Mouse (Mus musculus) kidney, adult 2 months (tissue): ENCODE measurements around the gene Odf3l1. TPM values are rescaled to one million over a fixed set of nuclear protein-coding genes. Genes with fewer than 3 reads are reported as not detected.

Experiments
- DNase-seq: peaks from one replicate; pipeline ENCODE4 v3.0.0; 2021
- H3K27ac ChIP-seq: fragments of 200-500 bp; 2 replicates; pipeline ENCODE4 v1.5.1; 2012; ENCODE audit warnings: low read depth, low read length, control low read depth, inconsistent platforms; ENCODE audit not compliant: insufficient read depth
- H3K27me3 ChIP-seq: fragments of 200-500 bp; replicated peaks from 2 replicates; pipeline ENCODE4 v1.6.1; 2012; ENCODE audit warnings: mild to moderate bottlenecking, moderate library complexity, low read length, inconsistent platforms; ENCODE audit not compliant: control insufficient read depth, insufficient read depth
- H3K36me3 ChIP-seq: fragments of 200-500 bp; 2 replicates; pipeline ENCODE4 v1.6.1; 2012; ENCODE audit warnings: mild to moderate bottlenecking, moderate library complexity, low read length, inconsistent platforms; ENCODE audit not compliant: control insufficient read depth, insufficient read depth
- H3K4me1 ChIP-seq: fragments of 200-500 bp; 2 replicates; pipeline ENCODE4 v1.6.1; 2011; ENCODE audit warnings: low read length; ENCODE audit not compliant: control insufficient read depth, insufficient read depth
- H3K4me3 ChIP-seq: fragments of 200-500 bp; 2 replicates; pipeline ENCODE4 v1.5.1; 2011; ENCODE audit warnings: mild to moderate bottlenecking, low read depth, low read length, control low read depth; ENCODE audit not compliant: insufficient read depth
- CTCF ChIP-seq: fragments of 200-500 bp; conservative IDR thresholded peaks from 2 replicates; pipeline ENCODE4 v1.5.1; 2011; ENCODE audit warnings: low read depth, mild to moderate bottlenecking, control low read depth, low read length, moderate library complexity, mixed read lengths; ENCODE audit not compliant: insufficient read depth, insufficient read length
- POLR2A ChIP-seq: fragments of 200-500 bp; IDR thresholded peaks from one replicate; pipeline ENCODE4 v1.6.1; 2011; ENCODE audit warnings: low read depth, low read length, control low read depth
- WGBS: fragments of 180-500 bp; shearing (Covaris S2); methylation state at CpG from one replicate; pipeline ENCODE4 v1.1.7; 2018; 5-methylcytosine and 5-hydroxymethylcytosine counted together
- polyA plus RNA-seq: library from polyadenylated mRNA; depleted of rRNA; stranded (reverse); fragments of >200 nt; gene quantifications from 2 replicates; pipeline ENCODE4 v1.2.3, GENCODE M21; 2012; rRNA removed

Odf3l1 gene
- polyA plus RNA-seq, 1 experiment = 2.0 TPM

DNA sequence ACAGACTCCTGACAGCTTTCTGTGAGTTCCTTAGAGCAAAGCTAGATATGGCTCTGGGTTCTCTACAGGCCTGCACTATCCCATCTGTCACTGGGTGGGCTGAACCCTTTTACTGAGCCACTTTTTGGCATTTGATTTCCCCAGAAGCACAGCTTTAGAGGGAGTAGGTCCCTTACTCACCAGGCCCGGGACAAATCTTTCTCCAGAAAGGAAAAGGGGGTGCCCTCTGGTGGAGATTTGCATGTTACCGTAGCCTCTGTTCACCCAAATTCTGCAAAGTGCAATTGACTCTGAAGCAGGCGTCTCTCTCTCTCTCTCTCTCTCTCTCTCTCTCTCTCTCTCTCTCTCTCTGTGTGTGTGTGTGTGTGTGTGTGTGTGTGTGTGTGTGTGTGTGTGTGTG, 39.6 kb downstream of the Odf3l1 start:
- 11% methylated on average over 3 of the region's 3 CpGs for WGBS
- no peak overlapping the region for H3K27ac ChIP-seq
- peaks cover 2% of the 10 kb centered on the region; the same call in 1 of the 2 replicates for H3K4me1 ChIP-seq
- peak; percentile 28 for DNase-seq
- no peaks in the 10 kb centered on the region for H3K27me3 ChIP-seq
- H3K36me3 ChIP-seq = no peaks in the 10 kb centered on the region
- TF ChIP-seq POLR2A (no peak), CTCF (no peak; the same call in 1 of the 2 replicates)
- no peak overlapping the region for H3K4me3 ChIP-seq

GRCm38 (mm10) chr9:56810916-56811315, 53.6 kb downstream of the Odf3l1 start:
- H3K4me3 ChIP-seq = no peak overlapping the region
- no peaks in the 10 kb centered on the region for H3K27me3 ChIP-seq
- H3K27ac ChIP-seq = no peak overlapping the region
- no peak for DNase-seq
- no peaks in the 10 kb centered on the region for H3K36me3 ChIP-seq
- no peaks in the 10 kb centered on the region for H3K4me1 ChIP-seq
- TF ChIP-seq CTCF = no peak
- TF ChIP-seq POLR2A = no peak
- WGBS = 73% methylated on average over 1 of the region's 1 CpGs

DNA sequence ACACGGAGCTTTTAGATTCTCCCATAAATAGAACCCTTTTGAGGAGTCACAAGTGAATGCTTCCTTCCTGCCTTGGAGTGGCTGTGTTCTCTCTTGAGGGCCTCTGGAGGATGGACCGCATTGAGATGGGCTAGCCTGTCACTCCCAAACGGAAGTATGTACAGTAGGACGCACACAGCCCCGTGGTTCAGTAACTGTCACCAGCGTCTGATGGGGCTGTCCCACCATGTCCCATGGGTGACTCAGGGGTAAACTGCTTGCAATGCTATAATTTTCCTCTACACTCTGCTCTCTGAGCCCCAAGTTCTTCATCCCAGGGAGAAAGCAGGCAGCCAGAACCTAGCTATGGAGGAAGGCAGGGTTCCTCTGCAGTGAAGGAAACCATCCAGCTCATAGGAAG, 56.5 kb downstream of the Odf3l1 start:
- Histone ChIP-seq H3K27me3 (no peaks in the 10 kb centered on the region), H3K27ac (no peak overlapping the region), H3K36me3 (no peaks in the 10 kb centered on the region), H3K4me1 (no peaks in the 10 kb centered on the region), H3K4me3 (no peak overlapping the region)
- TF ChIP-seq CTCF = no peak
- TF ChIP-seq POLR2A = no peak
- 73% methylated on average over 6 of the region's 6 CpGs for WGBS
- no peak for DNase-seq

DNA sequence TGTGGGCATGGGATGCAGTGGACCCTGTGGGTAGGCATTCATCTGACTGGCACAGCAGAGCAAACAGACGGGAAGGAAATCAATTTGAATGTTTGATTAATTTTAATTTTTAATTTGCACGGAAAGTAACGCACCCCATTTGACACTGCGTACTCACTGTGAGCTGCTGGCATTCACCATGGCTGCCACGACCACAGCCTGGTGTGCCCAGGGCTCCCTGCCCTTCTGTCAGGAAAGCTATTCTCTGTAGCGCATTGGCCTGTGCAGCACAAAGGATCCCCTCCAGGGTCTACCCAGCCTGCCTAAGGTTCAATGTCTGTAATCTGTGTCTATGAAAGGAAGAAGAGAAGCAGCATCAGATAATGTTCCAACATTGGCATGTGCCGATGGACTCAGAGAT, 61.3 kb downstream of the Odf3l1 start:
- WGBS = 91% methylated on average over 7 of the region's 7 CpGs
- DNase-seq = no peak

More for the DNA sequence above, 61.3 kb downstream of the Odf3l1 start:
- H3K4me1 ChIP-seq = no peaks in the 10 kb centered on the region
- H3K27ac ChIP-seq = no peak overlapping the region
- no peak overlapping the region for H3K4me3 ChIP-seq
- H3K36me3 ChIP-seq = no peaks in the 10 kb centered on the region
- no peaks in the 10 kb centered on the region for H3K27me3 ChIP-seq
- TF ChIP-seq POLR2A (no peak), CTCF (no peak)

Other genes starting within 250 kb of the Odf3l1 start
- 0.72 and 1.2 TPM in 2 replicates for gene Lingo1, start 68.2 kb downstream of the Odf3l1 start, polyA plus RNA-seq
- gene Cspg4, start 354 bp upstream of the Odf3l1 start, polyA plus RNA-seq = 14.5 and 20.5 TPM in 2 replicates
- 11.8 and 12.0 TPM in 2 replicates for gene Snx33, start 63.7 kb upstream of the Odf3l1 start, polyA plus RNA-seq
- 151 and 189 TPM in 2 replicates for gene Imp3, start 72.8 kb upstream of the Odf3l1 start, polyA plus RNA-seq
- gene Snupn, start 86.2 kb upstream of the Odf3l1 start, polyA plus RNA-seq = 6.5 and 7.7 TPM in 2 replicates
- 20.7 and 26.6 TPM in 2 replicates for gene Ptpn9, start 130.2 kb upstream of the Odf3l1 start, polyA plus RNA-seq
- 58.6 and 70.1 TPM in 2 replicates for gene Sin3a, start 207.4 kb upstream of the Odf3l1 start, polyA plus RNA-seq